12 mouse cellular contexts compared by ENCODE assay signal in the genomic region with DNA sequence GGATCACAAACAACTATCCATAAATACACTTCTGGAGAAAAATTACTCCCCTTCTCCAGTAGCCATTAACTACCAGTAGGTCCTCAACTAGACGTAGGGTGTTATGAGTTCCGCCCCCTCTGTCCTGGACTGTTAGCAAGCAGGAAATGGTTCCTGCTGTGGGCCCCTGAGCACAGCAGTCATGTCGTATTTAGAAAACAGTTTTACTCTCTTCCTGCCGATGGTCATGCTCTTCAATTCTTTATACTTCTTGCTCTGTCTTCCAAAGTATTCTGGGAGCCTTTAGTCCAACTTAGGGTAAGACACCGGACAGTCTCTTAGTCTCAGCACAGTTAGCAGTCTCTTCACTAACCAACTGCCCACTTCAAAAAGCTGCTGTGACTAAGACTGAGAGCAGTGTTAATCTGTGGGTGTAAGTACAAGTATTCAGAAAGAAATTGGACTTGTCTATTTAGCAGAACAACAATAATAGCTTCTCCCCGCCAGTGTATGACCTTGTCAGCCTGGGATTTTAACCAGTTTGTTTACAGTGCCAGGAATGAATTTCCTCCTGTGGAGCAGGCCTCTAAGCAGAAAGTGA. TPM values are rescaled to one million over a fixed set of nuclear protein-coding genes. Genes with fewer than 3 reads are reported as not detected.
DNase-seq lines count a peak whose midpoint lies in the region; ATAC-seq and TF ChIP-seq lines count a peak whose summit lies in the region.
"Had no signal": no experiment of that assay in that cellular context is flagged by ENCODE, and none has a peak within 500 bp of the region (broad histone marks: within the 10 kb centered on the region; RNA-seq: fewer than 3 reads in every experiment).

No protein-coding gene starts in this region.

- TF ChIP-seq CTCF in lung, adult 2 months (IDR thresholded peaks at IDR 0.05; ENCODE audit: insufficient read depth, low read length) = no peak

- no peak overlapping the region; the same call in 1 of the 2 replicates for H3K9ac ChIP-seq in heart, embryonic 14.5 days (ENCODE audit: low read length)
- H3K9ac ChIP-seq in lung, embryonic 15.5 days = no peak overlapping the region
- no peak overlapping the region for H3K9ac ChIP-seq in forebrain, embryonic 11.5 days (ENCODE audit: low read length)
- H3K9ac ChIP-seq: hindbrain, embryonic 14.5 days; limb, embryonic 12.5 days; midbrain, embryonic 13.5 days had no signal

- 65% methylated on average over 6 of the region's 6 CpGs for WGBS in heart, embryonic 14.5 days
- 53% methylated on average over 6 of the region's 6 CpGs for WGBS in lung, embryonic 15.5 days
- WGBS in lung, adult 2 months = 45% methylated on average over 6 of the region's 6 CpGs
- 90% methylated on average over 6 of the region's 6 CpGs for whole genome bisulfite sequencing in forebrain, embryonic 11.5 days

- H3K36me3 ChIP-seq in heart, embryonic 14.5 days (ENCODE audit: control insufficient read depth, insufficient read depth, low read length) = peaks cover 84% of the 10 kb centered on the region
- H3K36me3 ChIP-seq in lung, embryonic 15.5 days = peaks cover 75% of the 10 kb centered on the region
- peaks cover 20% of the 10 kb centered on the region for H3K36me3 ChIP-seq in forebrain, embryonic 11.5 days (ENCODE audit: control insufficient read depth, insufficient read depth, low read length)

- H3K27ac ChIP-seq in heart, embryonic 14.5 days (replicated peaks in 1 of 2; ENCODE audit: control insufficient read depth in 1 of 2, insufficient read depth in 1 of 2, low read depth in 2 of 2, low read length in 2 of 2) = peak overlapping the region; percentile 55 to 63
- H3K27ac ChIP-seq in lung, embryonic 15.5 days = peak overlapping the region; percentile 26
- no peak overlapping the region for H3K27ac ChIP-seq in forebrain, embryonic 11.5 days (ENCODE audit: low read depth, low read length)
- H3K27ac ChIP-seq: hindbrain, embryonic 14.5 days; limb, embryonic 12.5 days; midbrain, embryonic 13.5 days had no signal

- no peaks in the 10 kb centered on the region for H3K9me3 ChIP-seq in heart, embryonic 14.5 days (ENCODE audit: control insufficient read depth, low read length)
- H3K9me3 ChIP-seq in lung, embryonic 15.5 days = no peaks in the 10 kb centered on the region
- H3K9me3 ChIP-seq in forebrain, embryonic 11.5 days (ENCODE audit: control insufficient read depth, low read length) = no peaks in the 10 kb centered on the region
- H3K9me3 ChIP-seq: limb, embryonic 12.5 days; midbrain, embryonic 13.5 days had no signal

- H3K4me2 ChIP-seq in heart, embryonic 14.5 days (ENCODE audit: low read length) = no peak overlapping the region
- H3K4me2 ChIP-seq in lung, embryonic 15.5 days = no peak overlapping the region
- H3K4me2 ChIP-seq in forebrain, embryonic 11.5 days (ENCODE audit: low read depth, low read length, severe bottlenecking) = no peak overlapping the region
- H3K4me2 ChIP-seq: hindbrain, embryonic 14.5 days; limb, embryonic 12.5 days; midbrain, embryonic 13.5 days had no signal

- no peak for TF ChIP-seq POLR2A in lung, adult 2 months (IDR thresholded peaks at IDR 0.05; ENCODE audit: borderline replicate concordance, extremely low read depth, low read depth, low read length)

- no peaks in the 10 kb centered on the region for H3K27me3 ChIP-seq in heart, embryonic 14.5 days (ENCODE audit: control insufficient read depth, insufficient read depth, low read length)
- no peaks in the 10 kb centered on the region for H3K27me3 ChIP-seq in lung, embryonic 15.5 days
- no peaks in the 10 kb centered on the region for H3K27me3 ChIP-seq in forebrain, embryonic 11.5 days (ENCODE audit: control insufficient read depth, insufficient read depth, low read length)
- H3K27me3 ChIP-seq: limb, embryonic 12.5 days; midbrain, embryonic 13.5 days had no signal

- no peak for DNase-seq in heart, adult 9 months (ENCODE audit: low spot score in 2 of 2)
- DNase-seq in lung, adult 2 months = no peak
- peak; percentile 44 to 55 for DNase-seq in natural killer cell, adult 2 months (ENCODE audit: low spot score in 2 of 2)
- DNase-seq in yolk sac, embryonic 10.5 days (ENCODE audit: low spot score) = no peak
- no peak for DNase-seq in forebrain, embryonic 11.5 days (ENCODE audit: low spot score)
- DNase-seq: cerebellum, postnatal 25 days had no signal

- peaks cover 4 to 15% of the 10 kb centered on the region in 2 experiments; a peak in 3 of 4 replicates for H3K4me1 ChIP-seq in heart, embryonic 14.5 days (ENCODE audit: control insufficient read depth in 2 of 2, insufficient read depth in 2 of 2, low read length in 2 of 2)
- no peaks in the 10 kb centered on the region for H3K4me1 ChIP-seq in lung, embryonic 15.5 days
- H3K4me1 ChIP-seq in lung, adult 2 months (ENCODE audit: control insufficient read depth, insufficient read depth, low read length) = no peaks in the 10 kb centered on the region
- H3K4me1 ChIP-seq in forebrain, embryonic 11.5 days (replicated peaks; ENCODE audit: control insufficient read depth, insufficient read depth, low read length) = no peaks in the 10 kb centered on the region
- H3K4me1 ChIP-seq: limb, embryonic 12.5 days; midbrain, embryonic 13.5 days had no signal

- no peak overlapping the region for H3K4me3 ChIP-seq in heart, embryonic 14.5 days (ENCODE audit: control insufficient read depth in 1 of 2, insufficient read depth in 1 of 2, low read depth in 1 of 2, low read length in 2 of 2)
- no peak overlapping the region for H3K4me3 ChIP-seq in lung, embryonic 15.5 days
- no peak overlapping the region for H3K4me3 ChIP-seq in lung, adult 2 months (replicated peaks; ENCODE audit: extremely low read depth, low read depth, low read length)
- H3K4me3 ChIP-seq in forebrain, embryonic 11.5 days (ENCODE audit: low read depth, low read length) = no peak overlapping the region
- H3K4me3 ChIP-seq: limb, embryonic 12.5 days; midbrain, embryonic 13.5 days had no signal

- no peak for ATAC-seq in heart, embryonic 14.5 days (ENCODE audit: insufficient number of reproducible peaks, insufficient read depth, low FRiP score, low read depth)
- no peak for ATAC-seq in lung, embryonic 15.5 days (ENCODE audit: borderline replicate concordance, extremely low read depth, low FRiP score, low TSS enrichment)
- ATAC-seq in CD4-positive, CD25-positive, alpha-beta regulatory T cell, adult 4 months = peak; percentile 90
- ATAC-seq in forebrain, embryonic 11.5 days (replicated peaks; ENCODE audit: low FRiP score) = no peak
- ATAC-seq: midbrain, embryonic 13.5 days had no signal

RNA-seq across cellular contexts. Expression of a gene that starts 47.3 kb away (rescaled TPM):
- polyA plus RNA-seq in heart, embryonic 14.5 days (2014; fragmentation: Nextera tagmentation; extraction: Ambion mirVana) = 29.0 and 33.7 TPM in 2 replicates
- polyA plus RNA-seq in lung, embryonic 15.5 days (2015; fragmentation: Nextera tagmentation; extraction: Ambion mirVana) = 4.6 and 5.8 TPM in 2 replicates
- 6.0 and 7.5 TPM in 2 replicates for polyA plus RNA-seq in lung, adult 2 months (2012; rRNA removed)
- 10 to 100 TPM; 22.6 to 24.4 TPM for polyA plus RNA-seq in CD4-positive, CD25-positive, alpha-beta regulatory T cell, adult 4 months (2017; shearing (Covaris generic))
- polyA plus RNA-seq in forebrain, embryonic 11.5 days (2014; fragmentation: Nextera tagmentation; extraction: Ambion mirVana) = 1.5 and 1.8 TPM in 2 replicates

RNA-seq across cellular contexts. Expression of a gene that starts 58.0 kb away (rescaled TPM):
- polyA plus RNA-seq in heart, embryonic 14.5 days (2014; fragmentation: Nextera tagmentation; extraction: Ambion mirVana) = 13.3 and 13.6 TPM in 2 replicates
- 3.9 and 4.2 TPM in 2 replicates for polyA plus RNA-seq in lung, embryonic 15.5 days (2015; fragmentation: Nextera tagmentation; extraction: Ambion mirVana)
- polyA plus RNA-seq in lung, adult 2 months (2012; rRNA removed) = 8.0 and 9.5 TPM in 2 replicates
- not detected for polyA plus RNA-seq in CD4-positive, CD25-positive, alpha-beta regulatory T cell, adult 4 months (2017; shearing (Covaris generic))
- polyA plus RNA-seq in forebrain, embryonic 11.5 days (2014; fragmentation: Nextera tagmentation; extraction: Ambion mirVana) = 5.7 and 7.3 TPM in 2 replicates

Comparison
In these comparisons a context has a peak if more than half of its experiments do, and no peak if none do; other contexts are left out.
1. DNase-seq: peak in natural killer cell, adult 2 months (2 of 2); none in heart, adult 9 months (0 of 2), lung, adult 2 months (single experiment), yolk sac, embryonic 10.5 days (single experiment) and forebrain, embryonic 11.5 days (single experiment).